Mouse (Mus musculus) activated CD4-positive, CD25-positive, alpha-beta regulatory T cell (primary cell): ENCODE data around the gene Vrk1. TPM values are rescaled to one million over a fixed set of nuclear protein-coding genes. Genes with fewer than 3 reads are reported as not detected.

Experiments
- polyA plus RNA-seq, 2 experiments: library from polyadenylated mRNA; unstranded; fragments of 100-300 nt; shearing (Covaris generic); gene quantifications; one replicate each; pipeline ENCODE4 v1.2.1; 2017

The Vrk1 gene
- polyA plus RNA-seq, result 100 to 1,000 TPM; 131 to 140 TPM

DNA sequence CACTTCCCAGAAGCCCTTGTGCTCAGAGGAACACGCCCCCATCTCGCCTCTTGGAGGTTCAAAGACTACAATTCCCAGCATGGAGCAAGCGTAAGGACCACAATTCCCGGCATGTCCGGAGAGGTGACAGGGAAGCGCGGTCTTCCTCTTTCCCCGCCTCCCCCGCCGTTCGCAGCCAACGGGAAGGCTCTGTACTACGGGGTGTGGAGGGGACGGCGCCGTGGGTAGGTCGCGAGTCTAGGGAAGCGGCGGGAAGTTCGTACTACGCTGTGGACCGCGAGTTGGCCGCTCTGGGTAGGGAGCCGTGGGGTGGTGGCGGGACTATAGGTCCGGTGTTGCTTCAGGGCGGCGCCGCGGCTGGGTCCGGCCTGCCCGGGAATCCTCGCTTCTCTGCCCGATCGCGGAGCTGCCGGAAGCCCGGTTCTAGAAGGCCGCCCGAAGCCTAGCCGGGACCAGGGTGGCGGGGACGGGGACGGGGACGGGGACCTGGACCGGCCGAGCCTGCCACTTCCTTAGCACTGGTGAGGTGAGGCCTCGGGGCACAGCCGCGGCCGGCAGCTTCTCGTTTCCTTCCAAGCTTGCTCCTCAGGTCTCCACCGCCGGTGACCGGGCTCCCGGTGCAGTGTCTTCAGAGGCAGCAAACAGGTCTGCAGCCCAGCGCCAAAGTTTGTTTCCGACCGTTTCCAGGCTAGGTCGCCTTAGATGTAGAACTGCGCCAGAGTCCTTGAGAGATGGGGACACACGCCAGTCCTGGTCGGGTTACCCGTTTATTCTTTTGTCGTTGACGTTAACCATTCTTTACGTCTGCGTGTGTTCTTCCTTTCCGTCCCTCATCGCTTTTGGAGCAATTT lies at the start of gene Vrk1:
Gene Vrk1 (plus strand): TSS at position 164 of the 851 bp plus-strand sequence.

Other genes starting within 250 kb of the Vrk1 start
- gene Papola, start 225.5 kb upstream of the Vrk1 start, polyA plus RNA-seq, result 100 to 1,000 TPM; 212 to 235 TPM